Mouse (Mus musculus) T-helper 1 cell (primary cell): ENCODE measurements at regions not wholly inside any gene's neighbourhood (a gene's known extent, or its start where the extent isn't known, plus 50 kb on each side); places are given as distances from the start of the nearest gene placed in this dataset.
"Not testable (repeated sequence)": the region's sequence is repeated elsewhere in the genome, so short reads cannot be mapped to it uniquely, and the experiment has no call there.

Experiments
- in situ Hi-C: fragments of 300-600 bp; cut with MboI, MseI; formaldehyde crosslinking; loops from one replicate; pipeline ENCODE4 v1.15.1; 2025; ENCODE audit warnings: high pct_unique_total_duplicates

DNA sequence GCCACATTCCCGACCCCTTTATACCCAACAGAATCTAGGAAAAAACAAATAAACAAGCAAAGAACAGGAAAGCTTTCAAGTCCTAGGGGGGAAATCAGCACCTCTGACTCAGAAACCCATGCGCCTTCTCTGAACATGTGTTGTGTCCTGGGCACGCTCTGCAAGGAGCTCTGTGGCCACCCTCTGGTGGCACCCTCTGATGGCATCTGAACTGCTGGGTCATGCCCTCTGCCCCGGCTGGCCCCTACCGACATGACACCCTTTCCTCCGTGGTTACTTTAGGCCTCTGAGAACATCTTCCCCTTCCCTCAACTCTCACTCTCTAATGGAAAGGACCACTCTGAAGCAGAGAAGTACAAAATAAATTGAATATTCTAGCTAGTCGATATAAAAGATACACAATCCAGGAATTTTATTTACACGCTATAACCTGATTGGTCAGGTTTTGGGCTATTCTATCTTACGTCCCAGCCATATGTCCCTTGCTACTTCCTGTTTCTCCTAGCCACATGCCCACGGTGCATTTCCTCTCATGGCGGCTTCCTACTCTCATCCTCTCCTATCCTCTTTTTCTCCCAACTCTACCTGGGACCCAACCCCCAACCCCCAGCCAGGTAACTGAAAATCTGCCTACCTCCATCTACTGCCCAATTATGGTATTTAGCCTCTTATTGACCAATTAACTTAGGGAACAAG is 248.5 kb downstream of the Setd4 start:
- in situ Hi-C loops = no loop called here

DNA sequence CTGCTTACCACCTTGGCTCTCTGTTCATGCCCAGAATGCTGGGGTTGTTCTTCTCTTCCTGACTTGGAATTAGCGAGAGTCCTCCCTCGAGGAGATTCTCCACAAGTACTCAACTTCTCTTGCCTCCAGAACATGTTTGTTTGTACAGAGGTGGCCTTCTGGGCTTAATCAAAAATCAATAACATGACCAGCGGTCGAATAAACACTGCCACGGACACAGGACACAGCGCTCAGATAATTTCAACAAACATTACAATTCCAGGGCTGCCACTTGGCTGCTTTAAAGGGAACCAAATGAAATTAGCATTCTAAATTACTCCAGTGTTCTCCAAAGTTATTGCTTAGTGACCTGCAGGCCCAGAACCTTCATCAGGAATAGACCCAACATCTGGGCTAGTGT is 249.9 kb downstream of the Setd4 start:
- in situ Hi-C loops = no loop called here

DNA sequence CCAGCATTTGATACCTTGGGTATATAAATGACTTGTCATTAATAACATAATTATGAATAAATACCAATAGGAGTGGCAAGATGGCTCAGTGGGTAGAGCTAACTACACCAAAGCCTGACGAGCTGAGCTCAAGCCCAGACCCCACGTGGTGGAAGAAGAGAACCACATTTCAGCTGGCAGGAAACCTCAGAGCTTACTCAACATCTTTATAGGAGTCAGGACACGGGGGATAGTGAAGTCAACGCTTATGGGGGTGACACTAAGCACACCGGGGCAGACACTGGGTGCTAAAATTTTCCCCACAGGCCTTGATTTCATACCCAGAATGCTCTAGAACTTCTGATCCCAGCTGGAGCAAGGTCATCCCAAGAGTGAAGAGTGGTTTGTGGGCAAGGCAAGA is 259.3 kb downstream of the Setd4 start:
- in situ Hi-C loops = no loop called here

DNA sequence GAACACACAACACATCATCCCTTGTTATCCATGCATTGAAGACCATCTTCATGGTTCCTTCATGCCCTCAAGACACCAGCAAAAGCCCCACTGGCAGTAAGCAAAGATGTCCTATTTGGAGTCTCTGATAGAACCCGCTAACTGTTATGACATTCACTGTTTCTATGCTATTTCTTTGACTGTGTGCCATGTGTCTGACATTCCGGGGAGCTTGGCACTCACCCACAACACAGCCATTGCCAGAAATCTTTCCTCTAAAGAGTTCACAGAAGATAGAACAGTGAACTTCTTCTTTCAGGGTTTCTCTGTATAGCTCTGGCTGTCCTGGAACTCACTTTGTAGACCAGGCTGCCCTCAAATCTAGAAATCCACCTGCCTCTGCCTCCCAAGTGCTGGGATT is 261.2 kb downstream of the Setd4 start:
- in situ Hi-C loops = no loop called here

DNA sequence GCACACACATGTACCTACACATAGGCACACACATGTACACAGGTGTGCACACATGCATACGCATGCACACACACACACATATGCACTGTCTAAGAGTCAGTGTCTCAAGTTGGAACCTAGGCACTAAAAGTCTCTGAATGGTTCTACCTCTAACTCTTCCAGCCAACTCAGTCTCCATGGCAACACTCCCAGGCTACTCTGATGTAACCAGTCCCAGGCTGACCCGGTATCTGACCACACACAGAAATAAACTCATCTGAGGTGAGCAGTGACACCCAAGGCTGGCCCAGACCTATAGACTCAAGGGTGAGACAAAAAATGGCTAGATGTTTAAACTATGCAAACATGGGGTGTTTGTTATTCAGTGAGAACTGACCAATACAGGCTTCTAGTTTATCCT is 262.1 kb downstream of the Setd4 start:
- in situ Hi-C loops = no loop called here

DNA sequence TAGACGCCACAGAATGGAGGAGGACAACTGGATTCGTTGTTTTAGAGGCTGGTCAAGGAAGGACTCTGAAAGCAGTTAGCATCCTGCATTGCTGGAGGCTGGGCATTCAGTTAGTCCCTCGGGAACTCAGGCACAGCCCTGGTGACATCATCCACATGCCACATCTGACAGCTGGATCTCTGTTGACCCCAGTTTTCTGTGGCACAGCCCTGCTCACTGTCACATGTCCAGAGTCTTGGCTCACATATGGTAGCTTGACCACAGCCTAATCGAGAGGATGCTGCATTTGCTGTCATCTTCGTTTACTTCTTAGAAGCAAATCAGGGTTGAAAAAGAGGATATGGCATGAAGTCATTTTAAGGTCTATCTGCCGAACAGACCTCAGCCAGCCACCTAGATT is 265.1 kb downstream of the Setd4 start:
- in situ Hi-C loops = no loop called here

DNA sequence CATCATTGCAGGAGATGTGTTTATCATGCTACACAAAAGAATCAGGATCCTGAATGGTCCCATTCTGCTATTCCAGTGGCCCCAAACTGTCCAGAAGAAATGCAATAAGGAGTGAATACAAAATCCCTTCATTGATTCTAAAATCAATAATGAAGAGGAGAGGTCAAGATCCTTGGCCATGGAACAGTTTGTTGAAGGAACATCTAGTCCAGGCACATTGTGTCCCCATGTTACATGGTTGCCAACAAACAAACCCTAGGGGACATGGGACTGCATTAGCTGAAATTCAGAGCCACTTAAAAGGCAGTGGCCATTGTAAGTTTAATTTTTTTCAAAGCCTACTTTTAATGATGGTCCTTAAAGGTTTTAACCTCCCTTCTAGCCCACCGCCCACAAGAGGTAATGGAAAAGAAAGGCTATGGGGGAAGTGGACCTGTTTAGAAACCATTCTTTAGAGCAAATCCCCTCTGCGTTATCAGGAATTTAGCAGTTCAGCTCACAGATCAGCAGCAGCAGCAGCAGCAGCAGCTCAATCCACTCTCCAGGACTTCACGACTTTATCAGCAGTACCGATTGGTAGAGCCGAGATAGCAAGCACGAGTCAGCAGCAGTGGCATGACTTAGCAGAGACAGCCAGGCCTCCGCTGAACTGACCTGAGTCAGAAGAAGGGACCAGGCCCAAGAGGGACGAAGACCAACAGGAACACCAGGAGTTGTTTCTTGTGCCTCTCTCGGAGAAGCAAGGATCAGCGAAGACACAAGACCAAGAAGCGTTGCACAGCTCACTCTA is 268.3 kb downstream of the Setd4 start:
- in situ Hi-C loops = no loop called here

DNA sequence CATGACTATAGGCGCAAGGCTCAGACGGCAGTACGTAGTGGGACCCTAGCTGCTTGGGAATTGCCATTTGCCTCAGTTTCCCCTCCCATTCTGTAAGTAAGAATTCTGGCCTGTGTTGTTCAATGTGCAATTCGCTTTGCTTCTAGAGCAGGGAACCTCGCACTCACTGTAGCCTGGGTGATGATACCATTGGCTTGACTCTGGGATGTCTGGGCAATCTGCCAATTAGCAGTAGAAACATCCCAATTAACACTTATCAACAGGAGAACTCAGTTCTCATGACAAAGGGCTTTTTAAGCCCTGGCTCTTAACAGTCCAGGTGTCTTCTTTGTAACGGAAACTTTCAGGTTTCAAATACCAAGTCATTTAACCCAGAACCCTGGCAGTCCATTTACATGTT is 270.2 kb downstream of the Setd4 start:
- in situ Hi-C loops = no loop called here

DNA sequence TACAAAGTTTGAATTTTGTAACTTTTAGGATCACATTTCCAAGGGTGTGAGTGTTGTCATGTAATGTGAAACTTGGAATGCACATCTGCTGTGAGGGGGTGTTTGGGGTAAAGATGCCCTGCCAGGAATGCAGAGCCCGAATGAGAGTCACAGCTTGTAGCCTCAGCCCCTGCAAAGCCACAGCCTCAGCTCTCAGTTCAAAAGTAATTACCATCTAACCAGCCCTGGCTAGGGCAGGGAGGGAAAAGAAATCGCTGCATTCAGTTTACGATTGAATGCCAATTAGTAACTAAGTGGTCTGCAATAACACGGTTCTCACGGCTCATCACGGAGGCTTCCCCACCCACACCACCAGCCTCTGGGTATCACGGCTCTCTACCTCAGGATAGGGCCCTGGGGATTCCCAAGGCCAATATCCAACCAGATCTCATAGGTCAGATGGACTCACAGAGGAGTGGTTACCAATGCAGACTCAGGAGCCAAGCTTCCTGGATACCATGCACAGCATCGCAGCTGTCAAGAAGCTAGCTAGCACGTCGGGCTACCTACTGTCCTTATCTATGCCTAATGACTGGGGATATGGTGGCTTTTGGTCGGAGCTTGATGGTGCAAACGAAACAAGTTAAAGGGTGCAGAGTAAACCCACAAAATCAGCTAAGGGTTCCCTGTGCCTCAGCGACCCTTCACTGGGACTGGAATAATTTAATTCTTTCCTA is 275.0 kb downstream of the Setd4 start:
- in situ Hi-C loops = no loop called here

DNA sequence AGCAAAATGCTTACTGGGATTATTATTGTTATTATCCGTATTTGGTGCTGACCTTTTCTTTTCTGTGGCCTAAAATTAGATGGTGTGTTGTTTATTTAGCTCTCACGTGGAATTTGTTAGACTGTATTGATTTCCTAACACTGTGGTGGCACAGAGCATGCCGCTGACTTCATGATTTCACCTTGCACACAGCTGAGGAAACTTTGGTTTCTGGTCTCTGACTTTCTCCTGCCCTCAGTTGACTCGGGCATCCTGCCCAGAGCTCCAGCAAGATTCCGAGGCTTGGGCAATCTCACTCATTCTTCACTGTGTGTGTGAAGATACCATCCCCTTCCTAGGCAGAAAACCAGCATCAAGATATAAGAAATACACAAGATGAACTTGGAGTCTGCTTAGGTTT is 279.0 kb downstream of the Setd4 start:
- in situ Hi-C loops = no loop called here

DNA sequence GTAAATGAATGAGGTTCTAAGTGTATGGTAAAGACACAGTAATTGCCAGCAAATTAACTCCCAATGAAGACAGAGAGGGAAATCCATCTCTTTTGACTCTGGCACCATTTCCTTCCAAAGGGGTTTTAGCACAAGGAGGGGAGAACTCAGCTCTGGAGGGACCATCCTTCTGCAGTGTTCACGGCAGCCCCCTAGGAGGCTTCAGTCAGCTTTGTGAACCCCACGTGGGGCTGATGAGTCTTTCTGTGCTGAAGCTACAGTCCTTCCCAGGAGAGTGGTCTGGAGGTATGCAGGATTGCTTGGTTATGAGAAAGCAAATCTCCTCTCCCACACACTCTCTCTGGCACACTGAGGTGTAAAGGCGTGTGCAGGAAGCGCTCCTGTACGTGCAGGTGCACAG is 280.7 kb downstream of the Setd4 start:
- in situ Hi-C loops = no loop called here

DNA sequence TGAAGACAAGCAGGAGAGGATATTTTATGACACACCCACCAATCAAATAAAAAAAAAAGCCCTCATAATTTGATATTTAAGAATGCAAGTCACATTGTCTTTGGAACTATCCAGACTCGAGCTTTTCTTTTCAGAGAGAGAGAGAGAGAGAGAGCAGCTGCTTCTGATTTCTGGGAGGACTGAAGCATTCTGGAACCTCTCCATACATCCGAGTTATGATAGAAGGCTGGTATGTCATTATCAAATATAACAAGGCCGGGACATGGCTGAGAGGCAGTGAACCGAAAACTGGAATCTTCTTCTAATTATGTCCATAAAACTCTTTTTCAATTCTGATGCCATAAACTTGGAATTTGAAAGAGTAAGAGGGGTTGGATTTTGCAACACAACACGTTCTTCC is 284.3 kb downstream of the Setd4 start:
- in situ Hi-C loops = no loop called here

DNA sequence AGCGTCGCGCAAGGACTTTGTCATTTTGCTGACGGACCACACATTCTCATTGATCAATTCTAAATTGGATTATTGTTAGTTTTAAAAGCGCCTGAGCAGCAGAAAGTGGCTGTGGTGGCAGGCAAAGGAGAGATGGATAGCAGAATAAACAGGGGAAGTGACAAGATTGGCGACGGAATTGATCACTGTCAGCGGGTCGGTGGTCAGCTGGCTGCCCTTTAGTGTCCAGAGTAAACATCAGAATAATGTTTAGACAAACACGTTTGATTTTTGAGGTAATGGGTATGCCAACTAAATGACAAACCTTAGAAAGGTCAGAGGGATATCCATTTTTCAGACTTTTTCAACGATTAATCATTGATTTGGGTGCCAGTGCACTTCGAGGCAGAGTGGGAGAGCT is 292.2 kb downstream of the Setd4 start:
- in situ Hi-C loops = no loop called here

DNA sequence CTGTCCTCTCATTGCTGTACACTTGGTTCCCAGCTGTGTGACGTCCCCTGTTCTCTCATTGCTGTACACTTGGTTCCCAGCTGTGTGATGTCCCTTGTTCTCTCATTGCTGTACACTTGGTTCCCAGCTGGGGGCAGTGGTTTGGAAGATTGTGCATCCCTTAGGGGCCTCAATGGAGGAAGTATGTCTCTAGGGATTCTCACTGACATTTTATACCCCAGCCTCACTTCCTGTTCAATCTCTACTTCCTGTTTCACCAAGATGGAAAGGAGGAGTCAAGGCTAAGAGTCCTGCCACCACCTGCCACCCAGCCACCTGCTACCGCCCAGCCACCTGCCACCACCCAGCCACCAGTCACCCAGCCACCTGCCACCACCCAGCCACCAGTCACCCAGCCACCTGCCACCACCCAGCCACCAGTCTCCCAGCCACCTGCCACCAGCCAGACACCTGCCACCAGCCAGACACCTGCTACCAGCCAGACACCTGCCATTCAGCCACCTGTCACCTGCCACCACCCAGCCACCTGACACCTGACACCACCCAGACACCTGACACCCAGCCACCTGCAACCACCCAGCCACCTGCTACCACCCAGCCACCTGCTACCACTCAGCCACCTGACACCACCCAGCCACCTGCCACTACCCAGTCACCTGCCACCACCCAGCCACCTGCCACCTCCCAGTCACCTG is 295.1 kb downstream of the Setd4 start:
- in situ Hi-C loops = no loop called here

DNA sequence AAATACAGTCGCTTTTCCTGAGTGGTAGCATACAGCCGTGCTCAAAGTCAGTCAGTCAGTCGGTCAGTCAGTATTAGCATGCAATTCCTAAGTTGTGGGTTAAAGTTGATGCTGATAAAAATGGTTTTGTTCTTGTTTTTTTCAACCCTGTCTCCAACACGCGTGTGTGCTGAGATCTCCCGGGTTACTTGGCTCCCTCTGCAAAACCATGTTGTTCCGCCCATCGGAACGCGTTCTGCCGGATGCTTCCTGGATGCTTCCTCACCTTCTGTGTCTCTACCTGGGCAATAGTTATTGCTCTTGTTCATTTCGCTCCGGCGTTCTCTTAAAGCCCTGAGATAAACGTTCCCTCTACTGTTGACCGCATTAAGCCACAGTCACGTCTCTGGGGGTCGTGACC is 296.9 kb downstream of the Setd4 start:
- in situ Hi-C loops = no loop called here

DNA sequence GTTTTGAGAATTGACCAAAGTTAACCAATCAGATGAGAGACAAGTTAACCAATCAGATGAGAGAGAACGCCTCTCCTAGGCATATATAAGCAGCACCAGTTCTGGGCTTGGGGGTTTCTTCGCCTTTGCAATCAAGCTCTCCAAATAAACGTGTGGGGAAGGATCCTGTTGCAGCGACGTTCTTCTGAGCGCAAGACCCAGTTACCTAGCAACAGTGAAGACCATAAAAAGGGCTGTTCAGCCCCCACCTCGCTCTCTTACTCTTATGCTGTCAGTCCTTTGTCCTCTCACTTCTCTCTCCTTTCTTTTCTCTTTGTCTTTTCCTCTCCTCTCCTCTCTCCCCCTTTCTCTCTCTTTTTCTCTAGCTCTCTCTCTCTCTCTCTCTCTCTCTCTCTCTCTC is 297.7 kb downstream of the Setd4 start:
- in situ Hi-C loops = not testable (repeated sequence)

DNA sequence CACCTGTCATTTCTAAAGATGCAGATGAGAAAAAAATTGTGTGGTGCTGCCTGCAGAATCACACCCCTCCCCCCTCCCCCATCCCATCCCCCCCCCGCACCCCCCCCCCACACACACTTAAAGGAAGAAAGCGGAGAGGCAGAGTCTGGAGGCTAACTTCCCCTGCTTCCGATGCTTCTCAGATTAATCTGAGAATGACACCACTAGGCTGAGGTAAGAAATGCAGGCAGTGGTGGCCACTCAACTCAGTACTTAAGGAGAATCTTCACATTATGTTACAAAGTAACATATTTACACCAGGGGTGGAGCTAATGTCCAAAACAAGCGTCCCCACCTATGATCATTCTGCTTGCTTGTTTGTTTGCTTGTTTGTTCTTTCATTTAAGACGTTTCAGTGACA is 309.4 kb downstream of the Setd4 start:
- in situ Hi-C loops = loop anchor here (5.0 to 10.0 kb wide), 3 partner anchors 470 to 730 kb away; partner anchors contain the start of gene Runx1

DNA sequence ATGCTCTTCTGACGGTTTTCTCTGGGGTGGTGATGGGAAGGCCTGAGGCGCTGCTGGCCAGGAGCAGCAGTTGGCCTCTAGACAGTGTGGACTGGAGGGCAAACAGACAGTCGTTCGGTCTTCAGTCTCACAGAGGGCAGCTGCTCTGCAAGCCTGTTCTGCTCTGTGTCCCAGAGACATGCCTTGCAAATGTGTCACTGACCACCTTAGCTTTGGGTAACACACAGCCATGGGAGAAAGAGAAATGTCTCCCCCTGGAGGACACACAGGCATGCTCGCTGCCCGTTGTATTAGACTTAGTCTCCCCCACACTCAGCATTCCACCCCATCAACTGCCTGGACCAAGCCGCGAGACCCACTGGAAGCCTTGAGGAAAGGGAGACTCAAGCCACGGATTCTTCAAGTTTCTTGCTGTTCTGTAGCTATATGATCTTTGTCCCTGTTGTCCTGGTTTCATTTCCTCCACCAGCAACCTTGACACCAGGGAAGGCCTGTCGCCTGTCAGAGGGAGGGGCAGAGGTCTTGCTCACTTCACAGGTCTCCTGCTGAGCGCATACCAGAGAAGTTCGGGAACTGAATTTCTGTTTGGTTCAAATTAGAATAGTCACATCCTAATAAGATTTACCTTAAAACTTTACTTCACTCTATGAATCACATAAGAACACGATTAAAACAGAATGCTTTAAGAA is 310.8 kb downstream of the Setd4 start:
- in situ Hi-C loops = loop anchor here (5.0 to 10.0 kb wide), 3 partner anchors 468 to 728 kb away; partner anchors contain the start of gene Runx1

DNA sequence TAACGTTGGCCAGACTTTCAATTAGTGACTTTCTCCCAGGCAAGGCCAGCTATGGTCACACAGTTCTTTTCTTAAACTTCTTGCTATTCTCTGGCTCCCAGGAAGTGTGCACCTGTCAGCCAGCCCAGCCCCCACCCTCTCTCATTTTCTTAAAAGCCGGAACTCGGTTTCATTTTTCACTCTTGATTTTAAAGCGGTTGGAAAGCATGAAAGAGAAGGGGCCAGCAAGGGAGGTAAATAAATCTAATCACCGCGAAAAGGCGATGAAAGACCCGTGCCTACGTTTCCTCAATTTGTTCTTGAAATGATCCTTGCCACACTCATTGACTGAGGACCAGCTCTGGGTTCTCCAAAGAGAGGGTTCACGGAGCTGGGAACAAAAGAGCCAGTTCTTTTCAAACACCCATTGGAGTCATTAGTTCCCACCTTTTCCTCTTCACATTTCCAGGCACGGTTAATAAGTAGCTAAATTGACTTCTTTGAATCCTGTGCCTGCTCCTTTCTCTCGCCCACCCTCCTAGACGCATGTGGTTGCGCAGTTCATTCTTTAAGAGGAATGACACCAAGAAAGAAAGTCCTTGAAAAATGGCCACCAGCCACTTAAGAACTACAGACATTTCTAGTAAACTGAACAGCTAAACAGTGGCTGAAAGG is 311.6 kb downstream of the Setd4 start:
- in situ Hi-C loops = loop anchor here (5.0 to 10.0 kb wide), 3 partner anchors 468 to 728 kb away; partner anchors contain the start of gene Runx1

DNA sequence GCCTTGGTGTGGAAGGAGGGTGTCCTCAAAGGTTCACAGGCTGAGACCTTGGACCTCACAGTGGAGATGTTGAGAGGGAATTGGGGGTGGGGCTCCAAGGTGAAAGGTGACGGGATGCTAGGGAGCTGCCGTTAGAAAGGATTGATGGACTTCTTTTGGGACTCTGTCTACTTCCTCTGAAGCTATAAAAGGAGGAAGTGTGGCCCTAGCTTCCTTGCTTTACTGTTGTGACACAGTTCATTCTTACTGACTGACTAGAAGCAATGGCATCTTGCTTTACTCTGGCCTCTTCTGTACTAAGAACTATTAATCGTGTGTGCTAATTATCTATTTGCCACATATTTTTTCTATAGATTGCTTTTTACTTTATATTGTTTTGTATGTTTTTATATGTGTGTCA is 315.8 kb downstream of the Setd4 start:
- in situ Hi-C loops = no loop called here

DNA sequence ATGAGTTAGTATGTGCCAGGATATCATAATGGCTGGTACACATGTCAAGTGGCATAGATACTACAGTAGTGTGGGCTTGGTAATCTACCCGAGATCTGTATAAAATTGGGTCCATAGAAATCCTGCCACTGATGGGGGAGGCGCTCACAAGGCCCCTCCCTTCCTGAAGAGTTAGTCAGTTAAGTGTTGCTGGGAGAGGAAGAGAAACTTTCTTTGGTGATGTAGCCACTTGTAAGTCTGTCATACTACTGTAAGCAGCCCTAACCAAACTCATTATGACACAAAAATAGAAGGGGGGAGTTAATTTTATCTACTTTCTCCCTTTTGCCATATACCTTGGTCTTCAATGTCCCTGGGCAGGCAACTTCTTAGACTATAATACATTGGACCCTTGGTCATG is 316.3 kb downstream of the Setd4 start:
- in situ Hi-C loops = no loop called here
